Mouse (Mus musculus): Measurements from ENCODE around the gene Ranbp6. TPM values are rescaled to one million over a fixed set of nuclear protein-coding genes. Genes with fewer than 3 reads are reported as not detected.

Ranbp6 gene
- total and polyA plus RNA-seq, 3 experiments: 1.9 to 30.2 (median 17.2) TPM

- no peak for TF ChIP-seq CTCF (IDR thresholded peaks at IDR 0.05; ENCODE audit: low read depth, low read length)
- no peak for TF ChIP-seq POLR2AphosphoS5 (IDR thresholded peaks at IDR 0.05; ENCODE audit: insufficient replicate concordance, low read depth, low read length)
- no peak for TF ChIP-seq TAL1 (conservative IDR thresholded peaks at IDR 0.05; ENCODE audit: low read depth, low read length)
- TF ChIP-seq GATA2 (IDR thresholded peaks at IDR 0.05; ENCODE audit: borderline replicate concordance, low read depth, low read length): no peak
- no peak overlapping the region for H3K4me3 ChIP-seq (ENCODE audit: low read depth, low read length)
- H3K4me1 ChIP-seq (ENCODE audit: insufficient read depth, low read depth, low read length): peaks cover 9% of the 10 kb centered on the region
- ATAC-seq (ENCODE audit: extremely low read depth, insufficient number of reproducible peaks, low FRiP score, poor library complexity, severe bottlenecking) (no peak), DNase-seq (ENCODE audit: low spot score) (no peak)
- H3K9me3 ChIP-seq (replicated peaks): no peaks in the 10 kb centered on the region
- H3K36me3 ChIP-seq (replicated peaks): peaks cover 15% of the 10 kb centered on the region
- no peaks in the 10 kb centered on the region for H3K27me3 ChIP-seq (ENCODE audit: insufficient read depth, low read length)
Measured at GRCm38 (mm10) chr19:29797371-29797770, 15.4 kb downstream of the Ranbp6 start.

- peaks cover 17% of the 10 kb centered on the region for H3K36me3 ChIP-seq (replicated peaks)
- H3K4me1 ChIP-seq (ENCODE audit: insufficient read depth, low read depth, low read length): peaks cover 16% of the 10 kb centered on the region
- no peaks in the 10 kb centered on the region for H3K27me3 ChIP-seq (ENCODE audit: insufficient read depth, low read length)
- TF ChIP-seq GATA2 (IDR thresholded peaks at IDR 0.05; ENCODE audit: borderline replicate concordance, low read depth, low read length) (no peak), CTCF (IDR thresholded peaks at IDR 0.05; ENCODE audit: low read depth, low read length) (no peak)
- no peak for ATAC-seq (ENCODE audit: extremely low read depth, insufficient number of reproducible peaks, low FRiP score, poor library complexity, severe bottlenecking)
- no peaks in the 10 kb centered on the region for H3K9me3 ChIP-seq (replicated peaks)
- no peak for DNase-seq (ENCODE audit: low spot score)
- H3K4me3 ChIP-seq (ENCODE audit: low read depth, low read length): no peak overlapping the region
Measured at GRCm38 (mm10) chr19:29787997-29788396, 24.8 kb downstream of the Ranbp6 start.

DNA sequence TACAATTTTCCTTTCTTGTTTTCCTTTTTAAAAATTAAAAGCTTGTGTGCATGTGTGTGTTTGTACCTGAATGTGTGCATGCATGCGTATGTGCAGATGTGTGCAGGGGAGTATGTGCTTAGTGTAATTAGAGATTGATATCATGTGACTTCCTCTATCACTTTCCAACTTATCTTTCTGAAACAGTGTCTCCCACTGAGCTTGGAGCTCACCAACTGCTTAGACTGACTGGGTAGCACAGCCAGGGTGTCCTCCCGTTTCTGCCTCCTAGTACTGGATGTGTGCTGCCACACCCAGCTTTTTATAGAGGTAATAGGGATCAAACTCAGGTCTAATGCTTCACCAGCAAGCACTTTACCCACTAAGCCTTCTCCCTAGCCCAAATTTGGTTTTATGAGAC lies 29.9 kb downstream of the Ranbp6 start:
- no peaks in the 10 kb centered on the region for H3K27me3 ChIP-seq (ENCODE audit: insufficient read depth, low read length)
- TF ChIP-seq POLR2AphosphoS5 (IDR thresholded peaks at IDR 0.05; ENCODE audit: insufficient replicate concordance, low read depth, low read length): no peak
- peak; percentile 44 for TF ChIP-seq TAL1 (conservative IDR thresholded peaks at IDR 0.05; ENCODE audit: low read depth, low read length)
- peak; percentile 1 for DNase-seq (ENCODE audit: low spot score)
- peak; percentile 83 for ATAC-seq (ENCODE audit: extremely low read depth, insufficient number of reproducible peaks, low FRiP score, poor library complexity, severe bottlenecking)
- H3K4me1 ChIP-seq (ENCODE audit: insufficient read depth, low read depth, low read length): peaks cover 10% of the 10 kb centered on the region
- no peak overlapping the region for H3K4me3 ChIP-seq (ENCODE audit: low read depth, low read length)
- H3K9me3 ChIP-seq (replicated peaks): no peaks in the 10 kb centered on the region
- peaks cover 15% of the 10 kb centered on the region for H3K36me3 ChIP-seq (replicated peaks)

Other genes with a start within 250 kb of the Ranbp6 start
- 19.3 and 22.4 TPM in 2 replicates for gene Ermp1, start 164.6 kb downstream of the Ranbp6 start, total RNA-seq (2014; fragmentation: Nextera tagmentation)
- gene Ermp1, start 164.6 kb downstream of the Ranbp6 start, total RNA-seq (2017): 22.6 and 22.8 TPM in 2 replicates
- gene Ermp1, start 164.6 kb downstream of the Ranbp6 start, polyA plus RNA-seq (2012): 11.4 and 14.2 TPM in 2 replicates
- not detected in 2 replicates for gene Mlana, start 115.2 kb downstream of the Ranbp6 start, total RNA-seq (2014; fragmentation: Nextera tagmentation)
- gene Mlana, start 115.2 kb downstream of the Ranbp6 start, total RNA-seq (2017): 0.46 TPM in 1 of 2 replicates, not detected in the other
- not detected in 2 replicates for gene Mlana, start 115.2 kb downstream of the Ranbp6 start, polyA plus RNA-seq (2012)
- 47.5 TPM in 2 replicates for gene 9930021J03Rik, start 7.0 kb downstream of the Ranbp6 start, total RNA-seq (2014; fragmentation: Nextera tagmentation)
- 13.0 and 15.1 TPM in 2 replicates for gene 9930021J03Rik, start 7.0 kb downstream of the Ranbp6 start, total RNA-seq (2017)
- gene 9930021J03Rik, start 7.0 kb downstream of the Ranbp6 start, polyA plus RNA-seq (2012): 1.7 and 2.1 TPM in 2 replicates
- gene Il33, start 112.1 kb upstream of the Ranbp6 start, total RNA-seq (2014; fragmentation: Nextera tagmentation): 0.60 and 0.92 TPM in 2 replicates
- gene Il33, start 112.1 kb upstream of the Ranbp6 start, total RNA-seq (2017): 0.46 and 0.49 TPM in 2 replicates
- 0.03 TPM in 2 replicates for gene Il33, start 112.1 kb upstream of the Ranbp6 start, polyA plus RNA-seq (2012)
- gene Trpd52l3, start 190.8 kb upstream of the Ranbp6 start, total RNA-seq (2014; fragmentation: Nextera tagmentation): not detected in 2 replicates
- 0.05 TPM in 1 of 2 replicates, not detected in the other for gene Trpd52l3, start 190.8 kb upstream of the Ranbp6 start, total RNA-seq (2017)
- not detected in 2 replicates for gene Trpd52l3, start 190.8 kb upstream of the Ranbp6 start, polyA plus RNA-seq (2012)
- 110 and 137 TPM in 2 replicates for gene Uhrf2, start 217.5 kb upstream of the Ranbp6 start, total RNA-seq (2014; fragmentation: Nextera tagmentation)
- gene Uhrf2, start 217.5 kb upstream of the Ranbp6 start, total RNA-seq (2017): 79.4 and 91.5 TPM in 2 replicates
- 13.5 and 19.4 TPM in 2 replicates for gene Uhrf2, start 217.5 kb upstream of the Ranbp6 start, polyA plus RNA-seq (2012)

All from G1E (cell line).